1 mouse cellular context compared by ENCODE assay signal in the genomic region with DNA sequence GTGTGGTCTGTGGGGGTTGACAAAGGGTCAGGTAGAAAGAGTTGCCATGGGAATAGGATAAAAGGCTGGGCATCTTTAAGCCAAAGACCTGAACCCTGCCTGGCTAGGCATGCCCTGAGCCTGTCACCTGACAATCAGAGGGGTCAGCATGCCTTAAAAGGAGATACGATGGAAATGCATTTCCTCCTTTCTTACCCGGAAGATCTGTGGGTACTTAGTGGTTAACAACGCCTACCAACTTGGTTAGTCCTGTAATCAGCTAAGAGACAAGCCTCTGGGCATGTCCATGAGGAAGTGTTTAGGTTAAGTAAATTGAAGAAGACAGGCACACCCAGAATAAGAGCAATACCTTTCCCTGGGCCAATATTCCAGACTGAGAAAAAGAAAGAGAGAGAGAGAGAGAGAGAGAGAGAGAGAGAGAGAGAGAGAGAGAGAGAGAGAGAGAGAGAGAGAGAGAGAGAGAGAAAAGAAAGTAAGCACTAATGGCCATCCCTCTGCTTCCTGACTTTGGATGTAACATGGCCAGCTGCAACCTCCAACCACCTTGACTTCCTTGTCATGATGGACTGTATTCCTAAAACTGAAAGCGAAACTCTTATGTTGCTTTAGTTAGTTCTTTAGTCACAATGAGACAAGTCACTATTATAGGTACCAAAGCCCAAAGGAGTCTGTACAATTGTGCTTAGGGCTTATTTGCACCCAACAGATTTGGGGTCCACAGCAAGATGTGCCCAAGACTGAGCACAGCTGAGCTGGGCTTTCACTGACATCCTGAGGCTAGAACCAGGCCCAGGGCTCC.
TF ChIP-seq lines count a peak whose summit lies in the region.

No protein-coding gene starts in this region.

TF ChIP-seq in CH12.LX, 34 proteins besides CTCF, POLR2A, EP300 and RAD21 (continued from another document):
- TF ChIP-seq RCOR1 (conservative IDR thresholded peaks at IDR 0.05; ENCODE audit: low read depth, low read length) = 0 out of 2 replicates have a peak, but pooled peaks have one; percentile 4
- no peak for TF ChIP-seq CHD2 (IDR thresholded peaks at IDR 0.05; ENCODE audit: low read length)
- no peak for TF ChIP-seq MAZ (IDR thresholded peaks at IDR 0.05; ENCODE audit: low read depth, low read length)
- no peak for TF ChIP-seq ZC3H11A (IDR thresholded peaks at IDR 0.05; ENCODE audit: low read depth, low read length)
- TF ChIP-seq ZMIZ1 (IDR thresholded peaks at IDR 0.05; ENCODE audit: low read depth, low read length) = no peak
- TF ChIP-seq HCFC1 (IDR thresholded peaks at IDR 0.05; ENCODE audit: low read depth, low read length) = no peak
- no peak for TF ChIP-seq USF2 (conservative IDR thresholded peaks at IDR 0.05; ENCODE audit: low read depth, low read length)
- peak; percentile 86; the same call in 1 of the 2 replicates for TF ChIP-seq MEF2A (IDR thresholded peaks at IDR 0.05; ENCODE audit: borderline replicate concordance, low read depth, low read length)
- peak; percentile 80 for TF ChIP-seq IRF4 (IDR thresholded peaks at IDR 0.05; ENCODE audit: low read depth, low read length)
- TF ChIP-seq E2F4 (IDR thresholded peaks at IDR 0.05; ENCODE audit: insufficient replicate concordance, low read depth, low read length) = no peak
- no peak for TF ChIP-seq CHD1 (IDR thresholded peaks at IDR 0.05; ENCODE audit: low read depth, low read length)
- no peak for TF ChIP-seq SIN3A (IDR thresholded peaks at IDR 0.05; ENCODE audit: low read length)
- TF ChIP-seq MXI1 (IDR thresholded peaks at IDR 0.05; ENCODE audit: low read depth, low read length) = no peak
- no peak for TF ChIP-seq MAFK (IDR thresholded peaks at IDR 0.05; ENCODE audit: insufficient replicate concordance, low read length)
TF ChIP-seq in CH12.LX: peak in this region for 9.
